Mouse (Mus musculus): Measurements from ENCODE around the gene Rundc3a. TPM values are rescaled to one million over a fixed set of nuclear protein-coding genes. Genes with fewer than 3 reads are reported as not detected.
A peak's percentile ranks its signal among the peaks of the same experiment; 100 is the strongest.

Rundc3a gene
- total RNA-seq, 2 experiments from 2014 or later = 59.3 to 61.2 TPM

GRCm38 (mm10) chr11:102446581-102447461 lies 53.6 kb downstream of the Rundc3a start:
- no peak for DNase-seq (ENCODE audit: low spot score in 2 of 2)

- peak in 1 of 2 experiments; percentile 69 for DNase-seq (ENCODE audit: low spot score in 2 of 2)
Measured at GRCm38 (mm10) chr11:102447497-102447896, 54.3 kb downstream of the Rundc3a start, which contains the start of gene Fam171a2. TSS of gene Fam171a2 (minus strand) at chr11:102447682.

GRCm38 (mm10) chr11:102448327-102448726 lies 55.1 kb downstream of the Rundc3a start:
- no peak for DNase-seq (ENCODE audit: low spot score in 2 of 2)

- no peak for DNase-seq (ENCODE audit: low spot score in 2 of 2)
Measured at GRCm38 (mm10) chr11:102449043-102450008, 56.1 kb downstream of the Rundc3a start.

Small RNAs within 50 kb of the gene (microRNA-seq; reads per million reads assigned to microRNA genes)
- gene Mir6930 = not detected

Other genes starting within 250 kb of the Rundc3a start
- 1 to 10 TPM; 1.3 to 3.1 TPM for gene Nags, start 247.9 kb upstream of the Rundc3a start, total RNA-seq (2021)
- gene Tmem101, start 237.0 kb upstream of the Rundc3a start, total RNA-seq (2021) = 10 to 100 TPM; 21.8 to 22.5 TPM
- 10 to 100 TPM; 83.5 to 83.6 TPM for gene Lsm12, start 208.1 kb upstream of the Rundc3a start, total RNA-seq (2021)
- 10 to 100 TPM; 86.3 to 93.3 TPM for gene G6pc3, start 203.8 kb upstream of the Rundc3a start, total RNA-seq (2021)
- 100 to 1,000 TPM; 123 to 125 TPM for gene Hdac5, start 163.2 kb upstream of the Rundc3a start, total RNA-seq (2021)
- gene BC030867, start 144.5 kb upstream of the Rundc3a start, total RNA-seq (2021) = 1 to 10 TPM; 4.8 to 6.0 TPM
- gene Asb16, start 124.7 kb upstream of the Rundc3a start, total RNA-seq (2021) = under 1 TPM; 0.53 to 0.79 TPM
- 10 to 100 TPM; 56.5 to 58.3 TPM for gene Tmub2, start 108.5 kb upstream of the Rundc3a start, total RNA-seq (2021)
- gene Atxn7l3, start 96.8 kb upstream of the Rundc3a start, total RNA-seq (2021) = 10 to 100 TPM; 58.3 to 58.7 TPM
- 100 to 1,000 TPM; 136 to 152 TPM for gene Ubtf, start 73.7 kb upstream of the Rundc3a start, total RNA-seq (2021)
- gene Slc4a1, start 27.2 kb upstream of the Rundc3a start, total RNA-seq (2021) = 100 to 1,000 TPM in 1 of 2 experiments, 10 to 100 TPM in 1; 75.5 to 140 TPM
- gene Slc25a39, start 14.5 kb downstream of the Rundc3a start, total RNA-seq (2021) = 100 to 1,000 TPM; 254 to 261 TPM
- gene Grn, start 36.9 kb downstream of the Rundc3a start, total RNA-seq (2021) = 100 to 1,000 TPM; 170 to 175 TPM
- gene Fam171a2, start 54.3 kb downstream of the Rundc3a start, total RNA-seq (2021) = 10 to 100 TPM; 22.5 to 22.9 TPM
- gene Itga2b, start 76.7 kb downstream of the Rundc3a start, total RNA-seq (2021) = 1 to 10 TPM; 6.1 to 8.4 TPM
- 10 to 100 TPM; 41.5 to 45.8 TPM for gene Gpatch8, start 163.0 kb downstream of the Rundc3a start, total RNA-seq (2021)
- 1 to 10 TPM; 1.4 to 1.9 TPM for gene Gm11627, start 186.1 kb downstream of the Rundc3a start, total RNA-seq (2021)
- 10 to 100 TPM; 11.9 to 16.3 TPM for gene Fzd2, start 211.0 kb downstream of the Rundc3a start, total RNA-seq (2021)